Mouse (Mus musculus) embryonic facial prominence, embryonic 15.5 days (tissue): Measurements from ENCODE around the gene Cdk2ap2. TPM values are rescaled to one million over a fixed set of nuclear protein-coding genes. Genes with fewer than 3 reads are reported as not detected.
"Not testable (repeated sequence)": the region's sequence is repeated elsewhere in the genome, so short reads cannot be mapped to it uniquely, and the experiment has no call there.

ENCODE experiments used
- ATAC-seq: fragments of 200-750 bp; cut with Nextera tagmentation; 2 replicates; pipeline ENCODE4 v1.8.0; 2017; ENCODE audit warnings: low read depth, moderate TSS enrichment; ENCODE audit not compliant: insufficient number of reproducible peaks, low FRiP score, low TSS enrichment
- H3K27ac ChIP-seq: fragments of 300-500 bp; sonication (generic); replicated peaks from 2 replicates; pipeline ENCODE4 v1.5.1; 2015; ENCODE audit warnings: mild to moderate bottlenecking, inconsistent platforms
- H3K27me3 ChIP-seq: fragments of 300-500 bp; sonication (generic); 2 replicates; pipeline ENCODE4 v1.6.1; 2015; ENCODE audit warnings: inconsistent platforms
- H3K36me3 ChIP-seq: fragments of 300-500 bp; sonication (generic); 2 replicates; pipeline ENCODE4 v1.6.1; 2015; ENCODE audit warnings: mild to moderate bottlenecking, inconsistent platforms
- H3K4me1 ChIP-seq: fragments of 300-500 bp; sonication (generic); 2 replicates; pipeline ENCODE4 v1.6.1; 2015; ENCODE audit warnings: inconsistent platforms
- H3K4me2 ChIP-seq: fragments of 300-500 bp; sonication (generic); replicated peaks from 2 replicates; pipeline ENCODE4 v1.6.1; 2015; ENCODE audit warnings: mild to moderate bottlenecking, inconsistent platforms
- H3K4me3 ChIP-seq: fragments of 300-500 bp; sonication (generic); replicated peaks from 2 replicates; pipeline ENCODE4 v1.5.1; 2015; ENCODE audit warnings: mild to moderate bottlenecking, inconsistent platforms
- H3K9ac ChIP-seq: fragments of 300-500 bp; sonication (generic); 2 replicates; pipeline ENCODE4 v1.6.1; 2015; ENCODE audit warnings: inconsistent platforms
- H3K9me3 ChIP-seq: fragments of 300-500 bp; sonication (generic); replicated peaks from 2 replicates; pipeline ENCODE4 v1.6.1; 2016; ENCODE audit warnings: inconsistent platforms
- WGBS: fragments of 180-500 bp; shearing (Covaris S2); methylation state at CpG from one replicate; pipeline ENCODE4 v1.1.7; 2015; 5-methylcytosine and 5-hydroxymethylcytosine counted together
- polyA plus RNA-seq: library from polyadenylated mRNA; unstranded; fragments of >200 nt; fragmentation: Nextera tagmentation; extraction: Ambion mirVana; gene quantifications from 2 replicates; pipeline ENCODE4 v1.2.1, GENCODE M21; 2015

Cdk2ap2 gene
- polyA plus RNA-seq = 84.6 and 92.8 TPM in 2 replicates

GRCm38 (mm10) chr19:4096642-4097440, at the start of gene Cdk2ap2:
Cdk2ap2 (plus strand) TSS chr19:4097182.
- Histone ChIP-seq H3K9me3 (no peaks in the 10 kb centered on the region), H3K9ac (peak within 1 kb of the TSS; percentile 21; the same call in 1 of the 2 replicates), H3K36me3 (no peaks in the 10 kb centered on the region), H3K27me3 (peaks cover 18% of the 10 kb centered on the region), H3K4me1 (peaks cover 55% of the 10 kb centered on the region), H3K4me2 (peak within 1 kb of the TSS; percentile 87), H3K4me3 (peak within 1 kb of the TSS; percentile 67), H3K27ac (peak within 1 kb of the TSS; percentile 82)
- under 1% methylated on average over 65 of the region's 65 CpGs for WGBS
- peak; percentile 93 for ATAC-seq

GRCm38 (mm10) chr19:4047859-4048258, 49.1 kb upstream of the Cdk2ap2 start:
- 17% methylated on average over 4 of the region's 4 CpGs for WGBS
- Histone ChIP-seq H3K36me3 (no peaks in the 10 kb centered on the region), H3K4me2 (no peak overlapping the region), H3K27me3 (no peaks in the 10 kb centered on the region), H3K9me3 (no peaks in the 10 kb centered on the region), H3K27ac (no peak overlapping the region), H3K4me3 (no peak overlapping the region), H3K9ac (no peak overlapping the region), H3K4me1 (peaks cover 11% of the 10 kb centered on the region)
- ATAC-seq = no peak

- H3K9me3 ChIP-seq, H3K9ac ChIP-seq, H3K27ac ChIP-seq, H3K4me2 ChIP-seq, ATAC-seq, H3K4me3 ChIP-seq, H3K27me3 ChIP-seq, H3K36me3 ChIP-seq: not testable (repeated sequence)
- WGBS = 77% methylated on average over 5 of the region's 5 CpGs
- H3K4me1 ChIP-seq = peaks cover 11% of the 10 kb centered on the region
Observed at GRCm38 (mm10) chr19:4049069-4049468, 47.9 kb upstream of the Cdk2ap2 start.

DNA sequence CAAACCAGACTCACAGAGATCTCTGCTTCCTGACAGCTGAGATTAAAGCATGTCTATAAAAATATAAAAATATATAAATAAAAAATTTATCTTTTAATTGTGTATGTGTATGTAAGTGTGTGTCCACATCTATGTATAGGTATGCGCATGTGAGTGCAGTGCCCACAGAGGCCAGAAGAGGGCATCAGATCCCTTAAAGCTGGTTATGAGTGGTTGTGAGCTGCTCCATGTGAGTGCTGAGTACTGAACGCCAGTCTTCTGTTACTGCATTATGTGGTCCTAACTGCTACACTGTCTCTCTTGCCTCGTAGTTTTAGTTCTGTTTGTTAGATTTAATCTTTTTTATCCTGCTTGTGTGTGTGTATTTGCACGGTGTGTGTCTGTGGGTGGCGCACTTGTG, 46.0 kb upstream of the Cdk2ap2 start:
- no peak for ATAC-seq
- Histone ChIP-seq H3K27ac (no peak overlapping the region), H3K9me3 (no peaks in the 10 kb centered on the region), H3K4me3 (no peak overlapping the region), H3K4me1 (peaks cover 16% of the 10 kb centered on the region), H3K4me2 (no peak overlapping the region), H3K27me3 (no peaks in the 10 kb centered on the region), H3K36me3 (no peaks in the 10 kb centered on the region), H3K9ac (no peak overlapping the region)
- WGBS = 89% methylated on average over 5 of the region's 5 CpGs

DNA sequence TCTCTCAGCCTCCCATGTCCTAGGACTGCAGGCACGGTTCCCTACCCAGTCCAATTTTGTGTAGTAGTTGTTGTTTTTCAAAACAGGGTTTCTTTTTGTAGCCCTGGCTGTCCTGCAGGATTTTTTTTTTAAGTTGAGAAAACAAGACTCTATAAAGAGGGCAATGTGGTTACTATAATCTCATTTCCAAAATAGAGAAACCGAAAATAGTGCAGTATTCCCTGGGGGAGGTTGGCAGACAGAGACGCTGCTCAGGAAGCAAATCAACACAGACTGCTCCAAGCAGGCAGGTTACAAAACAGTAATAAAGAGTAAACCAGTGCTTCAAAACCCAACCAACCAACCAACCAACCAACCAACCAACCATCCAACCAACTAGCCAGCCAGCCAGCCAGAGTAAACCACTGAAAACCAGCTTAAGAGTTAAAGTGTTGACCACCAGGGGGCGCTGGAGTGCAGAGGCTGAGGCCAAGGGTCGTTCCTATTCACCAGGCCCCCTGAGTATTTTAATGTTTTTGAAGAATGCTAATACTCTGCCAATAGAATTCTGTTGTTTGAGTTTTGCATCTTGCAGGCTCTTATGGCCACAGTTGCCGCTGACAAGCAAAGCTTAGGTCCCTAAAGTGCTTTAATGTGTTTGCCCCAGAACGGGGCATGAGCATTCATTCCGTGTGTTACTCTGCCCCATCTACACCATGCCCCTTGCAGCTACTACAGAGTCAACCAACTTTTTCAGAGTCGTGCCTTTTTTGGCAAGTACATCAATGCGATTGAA, 45.1 kb upstream of the Cdk2ap2 start:
- no peaks in the 10 kb centered on the region for H3K27me3 ChIP-seq
- 44% methylated on average over 10 of the region's 10 CpGs for WGBS
- ATAC-seq = no peak
- H3K4me3 ChIP-seq = no peak overlapping the region
- H3K4me1 ChIP-seq = peaks cover 16% of the 10 kb centered on the region
- H3K27ac ChIP-seq = no peak overlapping the region
- H3K9ac ChIP-seq = no peak overlapping the region
- H3K4me2 ChIP-seq = no peak overlapping the region
- H3K36me3 ChIP-seq = no peaks in the 10 kb centered on the region
- H3K9me3 ChIP-seq = no peaks in the 10 kb centered on the region

GRCm38 (mm10) chr19:4052516-4053030, 44.4 kb upstream of the Cdk2ap2 start:
- no peak overlapping the region for H3K27ac ChIP-seq
- no peak overlapping the region for H3K4me2 ChIP-seq
- no peaks in the 10 kb centered on the region for H3K27me3 ChIP-seq
- 65% methylated on average over 5 of the region's 5 CpGs for WGBS
- no peaks in the 10 kb centered on the region for H3K9me3 ChIP-seq
- ATAC-seq = no peak
- no peaks in the 10 kb centered on the region for H3K36me3 ChIP-seq
- H3K4me3 ChIP-seq = no peak overlapping the region
- H3K4me1 ChIP-seq = peaks cover 16% of the 10 kb centered on the region
- no peak overlapping the region for H3K9ac ChIP-seq

- 84% methylated on average over 5 of the region's 5 CpGs for WGBS
- Histone ChIP-seq H3K9ac (no peak overlapping the region), H3K27ac (no peak overlapping the region), H3K4me3 (no peak overlapping the region), H3K4me2 (no peak overlapping the region), H3K27me3 (no peaks in the 10 kb centered on the region), H3K4me1 (peaks cover 16% of the 10 kb centered on the region), H3K9me3 (no peaks in the 10 kb centered on the region), H3K36me3 (no peaks in the 10 kb centered on the region)
- ATAC-seq = no peak
Observed at GRCm38 (mm10) chr19:4054613-4055012, 42.4 kb upstream of the Cdk2ap2 start.

DNA sequence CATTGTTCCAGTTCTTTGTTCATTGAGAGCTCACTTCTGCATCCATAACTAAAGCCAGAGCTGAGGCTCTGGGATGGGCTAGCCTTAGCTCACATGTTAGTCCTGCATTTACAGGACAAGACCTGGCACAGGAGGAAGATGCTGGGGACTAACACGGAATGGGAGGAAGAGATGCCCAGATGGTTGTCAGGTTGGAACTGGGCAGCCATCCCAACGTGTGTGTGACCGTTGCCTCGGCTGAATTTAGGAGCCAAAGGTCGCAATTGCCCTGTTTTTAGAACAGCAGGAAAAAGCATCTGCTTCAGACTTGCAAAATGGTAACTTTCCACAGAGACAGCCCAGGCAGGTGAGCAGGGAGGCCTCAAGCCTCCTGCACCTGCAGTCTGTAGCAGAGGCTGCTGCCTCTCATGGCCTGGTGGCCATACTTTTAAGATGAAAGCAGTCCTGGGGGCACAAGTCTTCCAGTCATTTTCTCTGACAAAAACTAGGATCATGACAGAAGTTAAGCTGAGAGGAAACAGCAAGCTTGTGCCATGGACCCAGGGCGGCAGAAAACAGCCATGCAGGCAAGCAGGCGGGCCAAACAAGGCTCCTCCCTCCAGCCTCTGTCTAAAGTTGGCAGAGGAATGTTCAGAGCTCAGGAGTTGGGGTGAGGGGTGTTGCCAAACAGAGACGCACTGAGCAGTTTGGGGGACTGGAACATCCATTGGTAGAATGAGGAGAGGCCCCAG, 41.6 kb upstream of the Cdk2ap2 start:
- H3K9me3 ChIP-seq = no peaks in the 10 kb centered on the region
- 55% methylated on average over 8 of the region's 8 CpGs for WGBS
- no peak overlapping the region for H3K27ac ChIP-seq
- no peak overlapping the region for H3K9ac ChIP-seq
- no peaks in the 10 kb centered on the region for H3K27me3 ChIP-seq
- H3K36me3 ChIP-seq = no peaks in the 10 kb centered on the region
- no peak for ATAC-seq
- no peak overlapping the region for H3K4me3 ChIP-seq
- peaks cover 16% of the 10 kb centered on the region for H3K4me1 ChIP-seq
- H3K4me2 ChIP-seq = no peak overlapping the region

DNA sequence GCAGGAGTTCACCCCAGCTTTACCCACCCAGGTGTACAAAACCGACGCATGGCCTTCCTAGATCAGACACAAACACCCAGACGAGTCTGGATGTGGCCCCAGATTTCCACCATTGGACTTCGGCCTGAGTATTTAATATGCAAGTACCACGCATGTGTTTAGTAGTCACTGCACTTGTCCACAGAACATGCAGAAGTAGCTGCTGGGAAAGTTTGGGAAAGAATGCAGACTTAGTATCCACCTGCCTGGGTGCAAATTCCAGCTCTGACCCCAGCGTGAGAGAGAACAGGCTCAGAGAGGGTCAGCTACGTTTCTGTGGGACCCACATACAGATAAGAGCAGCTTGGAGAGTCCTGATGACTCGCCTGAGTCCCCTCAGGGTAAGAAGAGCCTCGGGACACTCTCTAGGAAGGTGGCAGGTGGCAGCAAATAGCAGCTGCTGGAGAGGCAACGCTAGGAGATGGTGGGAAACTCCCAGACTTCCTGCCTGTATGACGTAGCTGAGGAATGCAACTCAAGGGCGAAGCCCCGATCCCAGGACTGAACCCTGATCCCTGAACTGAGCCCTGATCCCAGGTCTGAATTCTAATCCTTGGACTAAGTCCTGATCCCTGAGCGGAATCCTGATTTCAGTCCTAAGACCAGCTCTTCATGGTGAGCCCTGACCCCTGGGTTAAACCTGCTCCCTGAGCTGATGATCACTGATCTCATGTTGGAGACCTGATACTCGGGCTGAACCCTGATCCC, 40.9 kb upstream of the Cdk2ap2 start:
- H3K4me1 ChIP-seq = peaks cover 16% of the 10 kb centered on the region
- H3K27me3 ChIP-seq = no peaks in the 10 kb centered on the region
- H3K9ac ChIP-seq = no peak overlapping the region
- H3K4me2 ChIP-seq = no peak overlapping the region
- H3K36me3 ChIP-seq = no peaks in the 10 kb centered on the region
- 44% methylated on average over 15 of the region's 15 CpGs for WGBS
- H3K9me3 ChIP-seq = no peaks in the 10 kb centered on the region
- H3K4me3 ChIP-seq = no peak overlapping the region
- ATAC-seq = no peak
- H3K27ac ChIP-seq = no peak overlapping the region

DNA sequence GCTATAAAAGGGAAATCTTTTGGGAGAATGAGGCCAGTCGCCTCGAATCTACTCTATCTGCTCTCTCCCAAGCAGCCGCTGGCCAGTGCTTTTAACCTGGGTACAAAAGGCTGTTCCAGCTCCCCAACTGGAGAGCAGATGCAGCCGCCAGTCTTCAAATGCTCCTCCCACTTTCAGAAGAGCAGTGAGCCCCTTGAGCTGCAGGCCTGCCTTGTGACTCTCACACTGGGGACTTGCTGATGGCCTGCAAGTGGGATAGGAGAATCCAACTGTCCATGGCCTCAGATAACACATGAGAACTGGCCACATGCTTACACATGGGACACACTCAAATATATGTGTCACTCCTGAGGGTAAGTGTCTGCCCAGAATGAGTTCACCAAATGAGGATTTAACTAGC, 40.3 kb upstream of the Cdk2ap2 start:
- H3K4me3 ChIP-seq = no peak overlapping the region
- no peak for ATAC-seq
- WGBS = 42% methylated on average over 4 of the region's 4 CpGs
- H3K4me1 ChIP-seq = peaks cover 16% of the 10 kb centered on the region
- no peaks in the 10 kb centered on the region for H3K27me3 ChIP-seq
- H3K27ac ChIP-seq = no peak overlapping the region
- no peak overlapping the region for H3K4me2 ChIP-seq
- no peaks in the 10 kb centered on the region for H3K36me3 ChIP-seq
- no peaks in the 10 kb centered on the region for H3K9me3 ChIP-seq
- no peak overlapping the region for H3K9ac ChIP-seq
